Mouse (Mus musculus) ES-E14 (cell line): ENCODE results near the gene Kars.

Experiments used
- CHD2 ChIP-seq: IDR thresholded peaks from 2 replicates; pipeline ENCODE4 v1.6.1; 2014; ENCODE audit warnings: mild to moderate bottlenecking, low read depth, low read length, inconsistent platforms
- HCFC1 ChIP-seq: IDR thresholded peaks from 2 replicates; pipeline ENCODE4 v1.6.1; 2012; ENCODE audit warnings: low read length, inconsistent platforms, borderline replicate concordance; ENCODE audit not compliant: insufficient read depth
- MAFK ChIP-seq: IDR thresholded peaks from 2 replicates; pipeline ENCODE4 v1.6.1; 2014; ENCODE audit warnings: mild to moderate bottlenecking, low read depth, low read length, inconsistent platforms; ENCODE audit not compliant: insufficient read depth
- ZNF384 ChIP-seq: IDR thresholded peaks from 2 replicates; pipeline ENCODE4 v1.6.1; 2012; ENCODE audit warnings: low read depth, low read length, inconsistent platforms

DNA sequence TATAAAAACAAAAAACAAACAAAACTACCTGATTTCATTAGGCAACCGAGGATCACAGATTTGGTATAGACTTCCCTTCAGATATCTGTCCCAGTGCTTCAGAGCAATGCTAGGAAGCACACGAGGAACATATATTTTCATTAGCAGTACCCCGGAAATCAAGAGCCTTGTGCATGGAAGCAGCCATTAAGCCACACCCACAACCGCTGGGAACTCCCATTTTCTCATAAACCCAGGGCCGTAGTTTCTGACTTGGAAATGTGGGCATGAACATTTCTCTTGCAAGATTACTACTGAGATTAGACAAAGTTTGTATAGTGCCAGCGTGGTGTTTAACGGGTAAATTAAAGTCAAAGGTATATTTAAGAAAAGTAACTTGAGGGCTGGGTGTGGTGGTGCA, 1.6 kb downstream of the Kars start:
- TF ChIP-seq CHD2, result no peak
- TF ChIP-seq MAFK, result no peak
- no peak for TF ChIP-seq ZNF384
- no peak for TF ChIP-seq HCFC1
